Mouse (Mus musculus) CH12.LX (cell line): ENCODE results near the gene Gm10663.

Experiments used
- CHD1 ChIP-seq: IDR thresholded peaks from 2 replicates; pipeline ENCODE4 v1.6.1; 2012; ENCODE audit warnings: low read depth, low read length, improper control_type of control experiment, inconsistent platforms
- CTCF ChIP-seq, 2 experiments: IDR thresholded peaks in 1 of 2; conservative IDR thresholded peaks in 1 of 2; 2 replicates each; pipeline ENCODE4 v1.5.1; 2011 to 2012; ENCODE audit warnings: low read depth in 2 of 2, low read length in 2 of 2, improper control_type of control experiment in 1 of 2, inconsistent platforms in 1 of 2, mild to moderate bottlenecking in 1 of 2, moderate library complexity in 1 of 2
- E2F4 ChIP-seq: IDR thresholded peaks from 2 replicates; pipeline ENCODE4 v1.6.1; 2011; ENCODE audit warnings: low read depth, low read length, improper control_type of control experiment; ENCODE audit not compliant: insufficient replicate concordance
- ELF1 ChIP-seq: IDR thresholded peaks from 2 replicates; pipeline ENCODE4 v1.6.1; 2014; ENCODE audit warnings: low read depth, mild to moderate bottlenecking, inconsistent platforms, low read length, improper control_type of control experiment
- EP300 ChIP-seq: IDR thresholded peaks from 2 replicates; pipeline ENCODE4 v1.6.1; 2011; ENCODE audit warnings: low read length, improper control_type of control experiment
- MAX ChIP-seq: IDR thresholded peaks from 2 replicates; pipeline ENCODE4 v1.6.1; 2011; ENCODE audit warnings: low read length, improper control_type of control experiment
- NELFE ChIP-seq: IDR thresholded peaks from 2 replicates; pipeline ENCODE4 v1.6.1; 2011; ENCODE audit warnings: low read depth, low read length, improper control_type of control experiment
- POLR2A ChIP-seq: IDR thresholded peaks from 2 replicates; pipeline ENCODE4 v1.6.1; 2011; ENCODE audit warnings: low read depth, mild to moderate bottlenecking, improper control_type of control experiment, low read length
- POLR2AphosphoS2 ChIP-seq: IDR thresholded peaks from 2 replicates; pipeline ENCODE4 v1.6.1; 2011; ENCODE audit warnings: low read depth, low read length, improper control_type of control experiment
- RCOR1 ChIP-seq: conservative IDR thresholded peaks from 2 replicates; pipeline ENCODE4 v1.6.1; 2012; ENCODE audit warnings: low read depth, mild to moderate bottlenecking, inconsistent platforms, low read length, improper control_type of control experiment
- SMC3 ChIP-seq: IDR thresholded peaks from 2 replicates; pipeline ENCODE4 v1.6.1; 2011; ENCODE audit warnings: low read depth, low read length, improper control_type of control experiment
- TBP ChIP-seq: conservative IDR thresholded peaks from 2 replicates; pipeline ENCODE4 v1.6.1; 2011; ENCODE audit warnings: low read depth, low read length, improper control_type of control experiment
- UBTF ChIP-seq: IDR thresholded peaks from 2 replicates; pipeline ENCODE4 v1.6.1; 2012; ENCODE audit warnings: low read depth, mild to moderate bottlenecking, inconsistent platforms, low read length, improper control_type of control experiment, moderate library complexity
- ZC3H11A ChIP-seq: IDR thresholded peaks from 2 replicates; pipeline ENCODE4 v1.6.1; 2012; ENCODE audit warnings: low read depth, mild to moderate bottlenecking, inconsistent platforms, low read length, improper control_type of control experiment

DNA sequence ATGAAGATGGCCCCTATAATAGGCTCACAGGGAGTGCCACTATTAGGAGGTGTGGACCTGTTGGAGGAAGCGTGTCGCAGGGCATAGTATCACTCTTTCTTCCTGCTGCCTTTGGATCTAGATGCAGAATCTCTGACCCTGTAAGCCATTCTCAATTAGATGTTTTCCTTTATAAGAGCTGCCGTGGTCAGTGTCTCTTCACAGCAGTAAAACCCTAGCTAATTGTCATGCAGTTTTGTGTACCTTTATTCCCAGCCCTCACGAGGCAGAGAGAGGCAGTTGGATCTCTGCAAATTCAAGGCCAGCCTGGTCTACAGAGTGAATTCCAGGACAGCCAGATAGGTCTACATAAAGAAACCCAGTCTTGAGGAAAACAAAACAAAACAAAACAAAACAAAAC, 12.6 kb upstream of the Gm10663 start:
- TF ChIP-seq CTCF (conservative IDR thresholded peaks at IDR 0.05 in 1 of 2, IDR thresholded peaks at IDR 0.05 in 1 of 2; ENCODE audit: low read depth in 2 of 2, low read length in 2 of 2) (no peak), POLR2A (no peak), NELFE (no peak), TBP (no peak), CHD1 (no peak), EP300 (no peak), ZC3H11A (no peak), POLR2AphosphoS2 (no peak), SMC3 (no peak), MAX (no peak), E2F4 (no peak), RCOR1 (no peak), UBTF (no peak), ELF1 (no peak)
